Mouse (Mus musculus): ENCODE results near the gene Dqx1. TPM values are rescaled to one million over a fixed set of nuclear protein-coding genes. Genes with fewer than 3 reads are reported as not detected.

Dqx1 gene
- total RNA-seq, 1 experiment: 3.7 TPM

- 0 out of 4 replicates have a peak, but pooled peaks cover 0 to 3% of the 10 kb centered on the region in 2 experiments for H3K4me1 ChIP-seq (ENCODE audit: control insufficient read depth in 2 of 2, insufficient read depth in 2 of 2, low read length in 2 of 2, poor library complexity in 1 of 2)
- H3K4me3 ChIP-seq (ENCODE audit: insufficient read depth in 1 of 2, low read depth in 1 of 2, low read length in 2 of 2, poor library complexity in 1 of 2, severe bottlenecking in 1 of 2): peak within 1 kb of the TSS; percentile 68 to 93
- no peak for DNase-seq (ENCODE audit: low read depth, low spot score)
- TF ChIP-seq CHD2 (IDR thresholded peaks at IDR 0.05; ENCODE audit: low read depth, low read length) (peak; percentile 74), MAFK (IDR thresholded peaks at IDR 0.05; ENCODE audit: insufficient read depth, low read depth, low read length) (no peak), HCFC1 (IDR thresholded peaks at IDR 0.05; ENCODE audit: borderline replicate concordance, insufficient read depth, low read length) (peak; percentile 80)
- no peaks in the 10 kb centered on the region for H3K36me3 ChIP-seq (ENCODE audit: control insufficient read depth, insufficient read depth, low read length, poor library complexity, severe bottlenecking)
- no peak within 1 kb of the TSS for H3K27ac ChIP-seq (ENCODE audit: insufficient read depth, low read depth, low read length, poor library complexity, severe bottlenecking)
- in situ Hi-C loops (cut with MboI; ENCODE audit: low sequenced_read_pairs in 2 of 2, unreplicated experiment in 2 of 2): no loop called here
- peak within 1 kb of the TSS; percentile 81 for H3K9ac ChIP-seq (ENCODE audit: insufficient read depth, low read depth, low read length, poor library complexity, severe bottlenecking)
- H3K9me3 ChIP-seq (ENCODE audit: control insufficient read depth, insufficient read depth, low read depth, low read length): no peaks in the 10 kb centered on the region
These were observed 51.4 kb downstream of the Dqx1 start, which contains the start of gene Mrpl53 for GRCm38 (mm10) chr6:83108762-83109668. TSS of gene Mrpl53 (plus strand) at chr6:83109040.

GRCm38 (mm10) chr6:83111510-83112136 lies 54.0 kb downstream of the Dqx1 start:
- no peak for DNase-seq (ENCODE audit: low read depth, low spot score)
- TF ChIP-seq HCFC1 (IDR thresholded peaks at IDR 0.05; ENCODE audit: borderline replicate concordance, insufficient read depth, low read length): no peak
- TF ChIP-seq ZNF384 (IDR thresholded peaks at IDR 0.05; ENCODE audit: low read depth, low read length): no peak
- TF ChIP-seq ZC3H11A (IDR thresholded peaks at IDR 0.05; ENCODE audit: borderline replicate concordance, low read depth, low read length): no peak
- TF ChIP-seq MAFK (IDR thresholded peaks at IDR 0.05; ENCODE audit: insufficient read depth, low read depth, low read length): no peak
- no peak for TF ChIP-seq CHD2 (IDR thresholded peaks at IDR 0.05; ENCODE audit: low read depth, low read length)
- Histone ChIP-seq H3K36me3 (ENCODE audit: control insufficient read depth, insufficient read depth, low read length, poor library complexity, severe bottlenecking) (no peaks in the 10 kb centered on the region), H3K9me3 (ENCODE audit: control insufficient read depth, insufficient read depth, low read depth, low read length) (no peaks in the 10 kb centered on the region), H3K9ac (ENCODE audit: insufficient read depth, low read depth, low read length, poor library complexity, severe bottlenecking) (no peak overlapping the region), H3K27ac (ENCODE audit: insufficient read depth, low read depth, low read length, poor library complexity, severe bottlenecking) (no peak overlapping the region), H3K4me1 (ENCODE audit: control insufficient read depth in 2 of 2, insufficient read depth in 2 of 2, low read length in 2 of 2, poor library complexity in 1 of 2) (peaks cover 0 to 5% of the 10 kb centered on the region in 2 experiments; a peak in 2 of 4 replicates), H3K4me3 (ENCODE audit: insufficient read depth in 1 of 2, low read depth in 1 of 2, low read length in 2 of 2, poor library complexity in 1 of 2, severe bottlenecking in 1 of 2) (no peak overlapping the region)
- in situ Hi-C loops (cut with MboI; ENCODE audit: low sequenced_read_pairs in 2 of 2, unreplicated experiment in 2 of 2): no loop called here

- Histone ChIP-seq H3K36me3 (ENCODE audit: control insufficient read depth, insufficient read depth, low read length, poor library complexity, severe bottlenecking) (peaks cover 4% of the 10 kb centered on the region; the same call in 1 of the 2 replicates), H3K4me3 (ENCODE audit: insufficient read depth in 1 of 2, low read depth in 1 of 2, low read length in 2 of 2, poor library complexity in 1 of 2, severe bottlenecking in 1 of 2) (peak within 1 kb of the TSS; percentile 85 to 99), H3K27ac (ENCODE audit: insufficient read depth, low read depth, low read length, poor library complexity, severe bottlenecking) (no peak within 1 kb of the TSS), H3K9me3 (ENCODE audit: control insufficient read depth, insufficient read depth, low read depth, low read length) (no peaks in the 10 kb centered on the region), H3K4me1 (ENCODE audit: control insufficient read depth in 2 of 2, insufficient read depth in 2 of 2, low read length in 2 of 2, poor library complexity in 1 of 2) (peaks cover 0 to 3% of the 10 kb centered on the region in 2 experiments; a peak in 2 of 4 replicates), H3K9ac (ENCODE audit: insufficient read depth, low read depth, low read length, poor library complexity, severe bottlenecking) (peak within 1 kb of the TSS; percentile 82)
- in situ Hi-C loops (cut with MboI; ENCODE audit: low sequenced_read_pairs in 2 of 2, unreplicated experiment in 2 of 2): no loop called here
- no peak for DNase-seq (ENCODE audit: low read depth, low spot score)
- no peak for TF ChIP-seq CHD2 (IDR thresholded peaks at IDR 0.05; ENCODE audit: low read depth, low read length)
- no peak for TF ChIP-seq HCFC1 (IDR thresholded peaks at IDR 0.05; ENCODE audit: borderline replicate concordance, insufficient read depth, low read length)
- TF ChIP-seq ZNF384 (IDR thresholded peaks at IDR 0.05; ENCODE audit: low read depth, low read length): no peak
- no peak for TF ChIP-seq MAFK (IDR thresholded peaks at IDR 0.05; ENCODE audit: insufficient read depth, low read depth, low read length)
- no peak for TF ChIP-seq ZC3H11A (IDR thresholded peaks at IDR 0.05; ENCODE audit: borderline replicate concordance, low read depth, low read length)
These were observed 57.5 kb downstream of the Dqx1 start, which contains the start of gene Mogs for GRCm38 (mm10) chr6:83115011-83115671. TSS of gene Mogs (plus strand) at chr6:83115496.

GRCm38 (mm10) chr6:83115682-83116372 lies 58.2 kb downstream of the Dqx1 start:
- H3K9ac ChIP-seq (ENCODE audit: insufficient read depth, low read depth, low read length, poor library complexity, severe bottlenecking): peak overlapping the region; percentile 82
- H3K36me3 ChIP-seq (ENCODE audit: control insufficient read depth, insufficient read depth, low read length, poor library complexity, severe bottlenecking): peaks cover 4% of the 10 kb centered on the region; the same call in 1 of the 2 replicates
- no peak overlapping the region for H3K27ac ChIP-seq (ENCODE audit: insufficient read depth, low read depth, low read length, poor library complexity, severe bottlenecking)
- no peaks in the 10 kb centered on the region for H3K9me3 ChIP-seq (ENCODE audit: control insufficient read depth, insufficient read depth, low read depth, low read length)
- peak overlapping the region; percentile 85 to 99 for H3K4me3 ChIP-seq (ENCODE audit: insufficient read depth in 1 of 2, low read depth in 1 of 2, low read length in 2 of 2, poor library complexity in 1 of 2, severe bottlenecking in 1 of 2)
- no peak for DNase-seq (ENCODE audit: low read depth, low spot score)
- in situ Hi-C loops (cut with MboI; ENCODE audit: low sequenced_read_pairs in 2 of 2, unreplicated experiment in 2 of 2): no loop called here
- peaks cover 0 to 3% of the 10 kb centered on the region in 2 experiments; a peak in 2 of 4 replicates for H3K4me1 ChIP-seq (ENCODE audit: control insufficient read depth in 2 of 2, insufficient read depth in 2 of 2, low read length in 2 of 2, poor library complexity in 1 of 2)
- TF ChIP-seq CHD2 (IDR thresholded peaks at IDR 0.05; ENCODE audit: low read depth, low read length) (no peak), ZNF384 (IDR thresholded peaks at IDR 0.05; ENCODE audit: low read depth, low read length) (no peak), HCFC1 (IDR thresholded peaks at IDR 0.05; ENCODE audit: borderline replicate concordance, insufficient read depth, low read length) (peak; percentile 15; the same call in 1 of the 2 replicates), MAFK (IDR thresholded peaks at IDR 0.05; ENCODE audit: insufficient read depth, low read depth, low read length) (no peak), ZC3H11A (IDR thresholded peaks at IDR 0.05; ENCODE audit: borderline replicate concordance, low read depth, low read length) (no peak)

All from ES-E14 (cell line).